Mouse (Mus musculus): ENCODE measurements around the gene Syf2.

GRCm38 (mm10) chr4:134955196-134955595, 24.5 kb downstream of the Syf2 start:
- TF ChIP-seq EP300 (IDR thresholded peaks at IDR 0.05; ENCODE audit: low read depth) (no peak), CTCF (IDR thresholded peaks at IDR 0.05; ENCODE audit: low read depth) (no peak)
